Mouse (Mus musculus): ENCODE measurements at regions not wholly inside any gene's neighbourhood (a gene's known extent, or its start where the extent isn't known, plus 50 kb on each side); places are given as distances from the start of the nearest gene placed in this dataset.

DNA sequence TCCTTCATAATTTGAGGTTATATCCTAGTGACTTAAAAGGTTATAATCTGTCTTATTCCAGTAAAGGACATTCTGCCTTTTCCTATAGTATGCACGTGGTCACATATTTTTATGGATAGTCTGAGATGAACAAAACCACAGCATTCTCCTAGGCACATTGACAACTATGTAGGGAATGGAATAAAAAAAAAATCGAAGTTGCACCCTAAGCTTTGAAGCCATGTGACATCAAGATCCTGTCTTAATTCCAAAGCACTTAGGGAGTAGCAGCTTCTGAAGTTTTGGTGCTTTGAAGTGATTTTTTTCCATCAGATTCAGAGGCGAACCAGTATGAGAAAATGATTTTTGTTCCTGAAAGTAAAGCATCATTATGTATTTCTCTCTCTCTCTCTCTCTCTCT, 290.6 kb downstream of the Pdgfc start:
- H3K4me1 ChIP-seq (ENCODE audit: insufficient read depth, low read length) = no peaks in the 10 kb centered on the region
- H3K9me3 ChIP-seq (ENCODE audit: low read length) = no peaks in the 10 kb centered on the region
- no peak overlapping the region for H3K27ac ChIP-seq
- 80% methylated on average over 3 of the region's 3 CpGs for WGBS
- no peaks in the 10 kb centered on the region for H3K36me3 ChIP-seq (ENCODE audit: insufficient read depth, low read length)
- H3K27me3 ChIP-seq (ENCODE audit: insufficient read depth, low read length) = no peaks in the 10 kb centered on the region
- no peak overlapping the region for H3K9ac ChIP-seq (replicated peaks; ENCODE audit: low read length)
- no peak overlapping the region for H3K4me2 ChIP-seq (ENCODE audit: low read depth, low read length)
- DNase-seq (ENCODE audit: low spot score) (no peak), ATAC-seq (no peak)
- H3K4me3 ChIP-seq (ENCODE audit: low read length) = no peak overlapping the region
- TF ChIP-seq CTCF (IDR thresholded peaks at IDR 0.05; ENCODE audit: low read depth) = no peak

DNA sequence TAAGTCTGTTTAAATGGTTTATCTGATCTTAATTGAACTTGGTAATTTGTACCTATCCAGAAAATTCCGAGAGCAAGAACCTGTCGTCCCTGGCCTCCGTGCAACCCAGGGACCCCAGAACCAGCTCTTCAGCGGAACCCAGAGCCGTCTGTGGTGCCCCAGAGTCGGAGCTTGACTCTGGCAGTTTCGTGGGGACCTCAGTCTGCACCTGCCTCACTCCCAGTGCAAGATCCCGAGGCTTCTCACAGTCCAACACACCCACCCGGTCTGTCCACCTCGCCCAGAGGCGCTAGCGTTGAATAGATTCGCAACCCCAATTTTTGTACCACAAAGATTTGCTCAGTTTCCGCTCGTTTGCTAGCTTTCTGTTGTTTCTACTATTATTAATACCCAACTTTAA, 315.5 kb downstream of the Pdgfc start:
- Histone ChIP-seq H3K9ac (replicated peaks; ENCODE audit: low read length) (no peak overlapping the region), H3K27me3 (ENCODE audit: insufficient read depth, low read length) (no peaks in the 10 kb centered on the region), H3K4me2 (ENCODE audit: low read depth, low read length) (no peak overlapping the region), H3K27ac (no peak overlapping the region), H3K4me1 (ENCODE audit: insufficient read depth, low read length) (no peaks in the 10 kb centered on the region), H3K36me3 (ENCODE audit: insufficient read depth, low read length) (no peaks in the 10 kb centered on the region), H3K9me3 (ENCODE audit: low read length) (no peaks in the 10 kb centered on the region), H3K4me3 (ENCODE audit: low read length) (no peak overlapping the region)
- no peak for TF ChIP-seq CTCF (IDR thresholded peaks at IDR 0.05; ENCODE audit: low read depth)
- WGBS = 93% methylated on average over 15 of the region's 15 CpGs
- no peak for ATAC-seq
- no peak for DNase-seq (ENCODE audit: low spot score)

DNA sequence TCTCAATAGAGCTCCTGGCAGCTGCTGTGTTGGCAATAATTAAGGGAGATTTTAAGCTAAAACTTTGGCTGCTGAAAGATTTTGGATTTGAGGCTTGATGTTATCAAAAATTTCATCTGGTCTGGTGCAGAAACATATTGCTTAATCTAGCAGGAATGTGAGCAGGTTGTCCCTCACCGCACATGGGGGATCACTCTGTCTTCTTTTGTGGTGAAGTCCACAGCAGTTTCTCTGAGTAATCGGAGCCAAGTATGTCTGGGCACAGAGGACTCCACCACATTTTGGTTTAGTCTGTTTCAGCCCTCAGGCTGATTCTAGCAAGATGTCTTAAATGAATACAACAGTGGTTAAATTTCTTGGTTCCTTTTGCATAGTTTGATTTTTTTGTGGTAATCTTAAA, 331.7 kb downstream of the Pdgfc start:
- no peaks in the 10 kb centered on the region for H3K9me3 ChIP-seq (ENCODE audit: low read length)
- H3K27me3 ChIP-seq (ENCODE audit: insufficient read depth, low read length) = no peaks in the 10 kb centered on the region
- ATAC-seq (no peak), DNase-seq (ENCODE audit: low spot score) (no peak)
- WGBS = 75% methylated on average over 2 of the region's 2 CpGs
- H3K27ac ChIP-seq = no peak overlapping the region
- H3K9ac ChIP-seq (replicated peaks; ENCODE audit: low read length) = no peak overlapping the region
- H3K4me3 ChIP-seq (ENCODE audit: low read length) = no peak overlapping the region
- H3K4me2 ChIP-seq (ENCODE audit: low read depth, low read length) = no peak overlapping the region
- no peaks in the 10 kb centered on the region for H3K4me1 ChIP-seq (ENCODE audit: insufficient read depth, low read length)
- TF ChIP-seq CTCF (IDR thresholded peaks at IDR 0.05; ENCODE audit: low read depth) = no peak
- no peaks in the 10 kb centered on the region for H3K36me3 ChIP-seq (ENCODE audit: insufficient read depth, low read length)

DNA sequence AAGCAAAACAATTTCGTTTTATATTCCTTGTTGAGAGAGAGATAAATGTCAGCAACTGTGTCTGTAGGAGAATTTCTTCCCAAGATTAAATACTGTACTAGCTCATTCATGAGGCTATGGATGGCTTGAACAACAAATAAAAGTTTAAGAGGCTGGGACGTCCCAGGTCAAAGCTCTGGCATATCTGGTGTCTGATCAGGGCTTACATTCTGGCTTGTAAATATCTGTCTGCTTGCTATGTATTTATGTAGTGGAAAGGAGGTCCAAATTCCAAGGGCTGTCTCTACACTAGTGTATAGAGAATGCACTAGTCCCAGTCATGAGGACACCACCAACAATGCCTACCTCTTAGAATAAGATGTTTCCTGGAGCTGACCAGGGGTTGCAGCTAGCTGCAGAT, 332.4 kb downstream of the Pdgfc start:
- 78% methylated on average over 2 of the region's 2 CpGs for WGBS
- Histone ChIP-seq H3K4me2 (ENCODE audit: low read depth, low read length) (no peak overlapping the region), H3K4me3 (ENCODE audit: low read length) (no peak overlapping the region), H3K27ac (no peak overlapping the region), H3K9ac (replicated peaks; ENCODE audit: low read length) (no peak overlapping the region), H3K36me3 (ENCODE audit: insufficient read depth, low read length) (no peaks in the 10 kb centered on the region), H3K27me3 (ENCODE audit: insufficient read depth, low read length) (no peaks in the 10 kb centered on the region), H3K4me1 (ENCODE audit: insufficient read depth, low read length) (no peaks in the 10 kb centered on the region), H3K9me3 (ENCODE audit: low read length) (no peaks in the 10 kb centered on the region)
- ATAC-seq = no peak
- no peak for TF ChIP-seq CTCF (IDR thresholded peaks at IDR 0.05; ENCODE audit: low read depth)
- DNase-seq (ENCODE audit: low spot score) = no peak

DNA sequence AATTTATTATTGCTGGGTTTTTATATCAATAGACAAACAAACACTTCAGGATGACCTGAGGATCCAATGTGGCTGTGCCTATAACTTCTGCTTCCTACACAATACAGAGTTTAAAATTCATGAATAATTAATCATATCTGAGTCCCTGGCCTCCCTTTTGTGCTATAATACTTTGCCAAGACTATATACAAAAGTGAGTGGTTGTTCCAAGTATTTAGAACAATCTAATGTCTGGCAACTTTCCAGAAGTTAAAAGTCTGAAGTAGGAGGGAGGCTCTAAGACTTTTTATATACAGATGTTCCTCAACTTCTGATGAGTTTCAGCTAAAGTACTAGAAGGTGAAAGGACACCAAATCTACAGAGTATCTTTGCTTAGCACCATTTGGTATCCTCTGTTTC, 333.5 kb downstream of the Pdgfc start:
- no peak overlapping the region for H3K27ac ChIP-seq
- no peaks in the 10 kb centered on the region for H3K36me3 ChIP-seq (ENCODE audit: insufficient read depth, low read length)
- no peaks in the 10 kb centered on the region for H3K9me3 ChIP-seq (ENCODE audit: low read length)
- DNase-seq (ENCODE audit: low spot score) (no peak), ATAC-seq (no peak)
- no peak overlapping the region for H3K4me2 ChIP-seq (ENCODE audit: low read depth, low read length)
- no peaks in the 10 kb centered on the region for H3K4me1 ChIP-seq (ENCODE audit: insufficient read depth, low read length)
- no peak overlapping the region for H3K4me3 ChIP-seq (ENCODE audit: low read length)
- no peak overlapping the region for H3K9ac ChIP-seq (replicated peaks; ENCODE audit: low read length)
- no peaks in the 10 kb centered on the region for H3K27me3 ChIP-seq (ENCODE audit: insufficient read depth, low read length)
- TF ChIP-seq CTCF (IDR thresholded peaks at IDR 0.05; ENCODE audit: low read depth) = no peak

DNA sequence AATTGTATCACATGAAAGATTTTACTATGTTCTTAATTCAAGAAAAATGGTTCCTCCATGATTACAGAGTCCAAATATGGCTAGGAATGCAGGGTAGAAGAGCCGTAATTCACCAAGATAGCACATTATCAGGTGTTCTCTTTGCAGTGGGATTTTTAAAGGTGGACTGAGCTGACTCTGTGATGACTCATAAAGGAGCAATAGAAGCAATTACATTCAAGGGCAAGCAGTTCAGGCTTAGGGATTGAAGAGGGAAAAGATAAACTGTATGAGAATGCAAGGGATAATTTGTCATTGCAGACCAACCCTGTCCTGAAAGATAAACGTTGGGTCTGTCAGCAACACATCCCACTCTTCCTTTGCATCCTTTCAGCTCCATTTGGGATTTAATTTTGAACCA, 339.8 kb downstream of the Pdgfc start:
- no peak for DNase-seq (ENCODE audit: low spot score)
- H3K27me3 ChIP-seq (ENCODE audit: insufficient read depth, low read length) = no peaks in the 10 kb centered on the region

DNA sequence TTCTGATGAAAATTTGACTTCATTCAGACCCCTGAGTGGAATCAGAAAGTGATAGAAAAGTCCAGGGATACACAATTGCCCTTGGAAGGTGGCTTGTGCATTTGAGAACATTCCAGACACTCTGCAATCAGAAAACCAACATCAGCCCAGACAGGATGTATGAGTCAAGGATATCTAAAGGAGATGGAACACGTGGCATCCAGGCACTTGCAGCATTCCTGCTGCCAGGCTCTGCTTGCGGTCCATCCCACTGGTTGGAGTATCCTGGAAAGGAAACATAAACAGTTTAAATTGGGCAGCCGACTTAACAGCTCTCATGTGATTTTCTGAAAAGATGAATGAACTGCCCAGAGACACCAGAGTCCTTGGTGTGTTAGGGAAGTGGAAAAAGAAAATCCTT, 341.2 kb downstream of the Pdgfc start:
- WGBS = 65% methylated on average over 3 of the region's 3 CpGs
- no peak for ATAC-seq
- no peak for DNase-seq (ENCODE audit: low spot score)
- no peaks in the 10 kb centered on the region for H3K9me3 ChIP-seq (ENCODE audit: low read length)
- H3K9ac ChIP-seq (replicated peaks; ENCODE audit: low read length) = no peak overlapping the region
- no peak overlapping the region for H3K27ac ChIP-seq
- H3K36me3 ChIP-seq (ENCODE audit: insufficient read depth, low read length) = no peaks in the 10 kb centered on the region
- TF ChIP-seq CTCF (IDR thresholded peaks at IDR 0.05; ENCODE audit: low read depth) = no peak
- H3K4me2 ChIP-seq (ENCODE audit: low read depth, low read length) = no peak overlapping the region
- H3K4me1 ChIP-seq (ENCODE audit: insufficient read depth, low read length) = no peaks in the 10 kb centered on the region
- no peak overlapping the region for H3K4me3 ChIP-seq (ENCODE audit: low read length)
- no peaks in the 10 kb centered on the region for H3K27me3 ChIP-seq (ENCODE audit: insufficient read depth, low read length)

More for the DNA sequence above, 339.8 kb downstream of the Pdgfc start:
- Histone ChIP-seq H3K36me3 (ENCODE audit: insufficient read depth, low read length) (no peaks in the 10 kb centered on the region), H3K4me3 (ENCODE audit: low read length) (no peak overlapping the region), H3K4me1 (ENCODE audit: insufficient read depth, low read length) (no peaks in the 10 kb centered on the region), H3K4me2 (ENCODE audit: low read depth, low read length) (no peak overlapping the region), H3K27ac (no peak overlapping the region), H3K9ac (replicated peaks; ENCODE audit: low read length) (no peak overlapping the region), H3K9me3 (ENCODE audit: low read length) (no peaks in the 10 kb centered on the region)
- ATAC-seq = no peak
- TF ChIP-seq CTCF (IDR thresholded peaks at IDR 0.05; ENCODE audit: low read depth) = no peak
- WGBS = 76% methylated on average over 2 of the region's 2 CpGs
